Mouse (Mus musculus): ENCODE data around the gene Hoxa5.

Hoxa5 gene

DNA sequence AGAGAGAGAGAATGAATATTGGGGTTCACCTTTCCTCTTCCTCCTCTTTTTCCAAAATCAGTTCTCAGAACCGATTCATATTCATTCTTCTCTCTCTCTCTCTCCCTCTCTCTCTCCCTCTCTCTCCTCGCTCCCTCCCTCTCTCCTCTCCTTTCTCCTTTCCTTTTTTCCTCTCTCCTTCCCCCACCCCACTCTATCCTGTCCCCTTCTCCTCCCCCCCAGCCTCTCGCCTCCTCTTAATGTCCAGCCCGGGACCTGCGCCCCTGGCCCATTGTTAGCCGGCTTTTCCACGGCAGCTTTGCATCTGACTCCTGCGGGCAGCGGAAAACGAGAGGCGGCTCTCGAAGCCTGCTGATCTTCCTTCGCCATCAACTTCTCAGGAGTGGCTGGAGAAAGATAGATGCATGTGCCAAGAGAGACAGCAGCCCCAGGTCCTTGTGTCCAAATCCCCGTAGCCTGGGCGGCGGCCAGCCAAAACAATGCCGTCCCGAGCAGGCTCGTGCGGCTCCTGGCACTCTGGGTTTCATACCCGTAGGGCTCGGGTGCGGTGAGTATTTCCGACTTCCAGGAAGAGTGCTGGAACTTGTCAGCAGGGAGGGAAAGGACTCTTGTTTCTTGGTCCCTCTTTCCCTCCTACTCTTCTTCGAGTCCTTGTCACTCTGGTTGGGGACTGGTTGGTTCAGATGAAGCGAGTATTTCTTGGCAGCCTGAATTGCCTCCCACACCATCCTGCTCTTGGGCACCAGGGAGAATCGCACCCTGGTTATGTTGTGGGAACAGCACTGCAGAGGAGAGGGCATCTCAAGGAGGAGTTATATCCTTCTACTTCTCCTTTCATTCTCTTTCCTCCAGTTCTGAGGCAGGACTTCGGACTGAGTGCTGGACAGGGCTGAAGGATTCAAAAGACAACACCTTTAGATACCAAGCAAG, 38.7 kb downstream of the Hoxa5 start:
- DNase-seq (ENCODE audit: extremely low read depth, insufficient read length, low spot score): no peak

- no peak for DNase-seq (ENCODE audit: extremely low read depth, insufficient read length, low spot score)
Observed at GRCm38 (mm10) chr6:52164626-52165440, 39.6 kb downstream of the Hoxa5 start, which contains the start of gene Hoxa2. TSS of gene Hoxa2 (minus strand) at chr6:52164831.

- DNase-seq (ENCODE audit: extremely low read depth, insufficient read length, low spot score): no peak
Observed at GRCm38 (mm10) chr6:52164051-52164625, 40.2 kb downstream of the Hoxa5 start.

GRCm38 (mm10) chr6:52163366-52164031, 40.9 kb downstream of the Hoxa5 start:
- no peak for DNase-seq (ENCODE audit: extremely low read depth, insufficient read length, low spot score)

GRCm38 (mm10) chr6:52162611-52163365, 41.6 kb downstream of the Hoxa5 start:
- no peak for DNase-seq (ENCODE audit: extremely low read depth, insufficient read length, low spot score)

GRCm38 (mm10) chr6:52162093-52162380, 42.4 kb downstream of the Hoxa5 start:
- no peak for DNase-seq (ENCODE audit: extremely low read depth, insufficient read length, low spot score)

GRCm38 (mm10) chr6:52161336-52162092, 42.9 kb downstream of the Hoxa5 start:
- no peak for DNase-seq (ENCODE audit: extremely low read depth, insufficient read length, low spot score)

GRCm38 (mm10) chr6:52160511-52161335, 43.7 kb downstream of the Hoxa5 start:
- peak; percentile 50 for DNase-seq (ENCODE audit: extremely low read depth, insufficient read length, low spot score)

GRCm38 (mm10) chr6:52159979-52160378, 44.4 kb downstream of the Hoxa5 start:
- peak; percentile 67 for DNase-seq (ENCODE audit: extremely low read depth, insufficient read length, low spot score)

- peak; percentile 61 for DNase-seq (ENCODE audit: extremely low read depth, insufficient read length, low spot score)
Observed at GRCm38 (mm10) chr6:52159164-52159761, 45.1 kb downstream of the Hoxa5 start.

DNA sequence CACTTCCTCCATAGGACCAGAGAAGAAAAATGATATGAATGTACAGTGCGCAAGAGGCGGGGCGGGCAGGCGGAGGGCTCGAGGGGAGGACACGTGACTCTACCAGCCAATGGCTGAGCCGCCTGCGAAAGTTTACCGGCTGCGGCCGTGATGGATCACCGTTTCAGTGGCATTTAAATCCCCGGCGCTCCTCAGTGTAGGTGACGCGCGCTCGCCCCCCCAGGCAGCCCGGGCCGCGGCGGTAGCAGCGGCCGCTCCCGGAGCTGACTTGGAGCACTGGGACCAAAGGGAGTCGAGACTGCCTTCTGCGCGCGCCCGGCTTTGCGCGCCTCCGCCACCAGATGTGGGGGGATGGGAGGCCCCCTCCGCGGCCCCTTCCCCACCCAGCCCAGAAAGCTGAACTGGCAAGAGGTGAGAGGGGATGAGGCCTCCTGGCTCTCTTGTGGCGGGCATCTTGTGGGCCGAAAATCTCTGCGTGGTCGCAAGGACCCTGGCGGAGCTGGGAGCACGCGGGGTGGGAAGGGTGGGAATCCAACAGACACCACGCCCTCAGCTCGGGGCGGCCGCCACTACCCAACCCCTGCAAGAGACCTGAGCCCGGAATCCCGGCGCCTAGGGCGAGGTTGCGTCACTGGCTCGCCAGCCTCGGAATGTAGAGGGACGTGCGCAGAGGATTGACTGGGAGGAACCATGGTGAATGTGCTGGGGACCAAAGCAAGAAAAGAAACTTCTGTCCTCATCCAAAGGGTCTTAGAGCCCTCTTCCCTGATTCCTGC, 45.9 kb downstream of the Hoxa5 start, which contains the start of gene Hoxa1:
TSS of gene Hoxa1 (minus strand) at position 42 of the 776 bp plus-strand sequence.
- DNase-seq (ENCODE audit: extremely low read depth, insufficient read length, low spot score): peak; percentile 88

DNA sequence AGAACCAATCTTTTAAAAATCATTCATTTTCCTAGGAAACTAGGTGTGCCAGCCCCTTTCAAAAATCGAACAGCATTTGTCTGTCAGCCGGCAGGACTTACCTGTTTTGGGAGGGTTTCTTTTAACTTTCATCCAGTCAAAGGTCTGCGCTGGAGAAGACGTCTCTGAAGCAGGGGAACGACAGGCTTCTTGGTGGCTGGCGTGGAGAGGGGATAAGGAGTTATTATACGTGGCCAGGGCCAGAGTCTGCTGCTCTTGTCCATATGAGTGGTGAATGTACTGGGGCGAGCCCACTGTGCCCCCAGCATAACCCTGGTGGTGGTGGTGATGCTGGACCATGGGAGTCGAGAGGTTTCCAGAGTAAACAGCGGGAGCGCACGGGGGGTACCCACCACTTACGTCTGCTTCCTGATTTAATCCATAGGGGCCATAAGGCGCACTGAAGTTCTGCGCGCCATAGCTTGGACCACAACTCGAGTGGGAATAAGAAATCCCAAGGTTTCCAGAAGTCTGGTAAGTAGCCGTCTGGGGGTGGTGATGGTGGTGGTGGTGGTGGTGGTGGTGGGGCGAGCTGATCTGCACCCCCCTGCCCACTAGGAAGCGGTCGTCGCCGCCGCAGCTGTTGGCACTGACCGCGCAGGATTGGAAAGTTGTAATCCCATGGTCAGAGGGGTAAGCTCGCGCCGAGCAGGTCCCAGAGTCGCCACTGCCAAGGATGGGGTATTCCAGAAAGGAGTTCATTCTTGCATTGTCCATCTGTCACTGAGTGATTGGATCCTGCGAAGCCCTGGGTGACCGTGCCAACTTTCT, 46.7 kb downstream of the Hoxa5 start:
- no peak for DNase-seq (ENCODE audit: extremely low read depth, insufficient read length, low spot score)

DNA sequence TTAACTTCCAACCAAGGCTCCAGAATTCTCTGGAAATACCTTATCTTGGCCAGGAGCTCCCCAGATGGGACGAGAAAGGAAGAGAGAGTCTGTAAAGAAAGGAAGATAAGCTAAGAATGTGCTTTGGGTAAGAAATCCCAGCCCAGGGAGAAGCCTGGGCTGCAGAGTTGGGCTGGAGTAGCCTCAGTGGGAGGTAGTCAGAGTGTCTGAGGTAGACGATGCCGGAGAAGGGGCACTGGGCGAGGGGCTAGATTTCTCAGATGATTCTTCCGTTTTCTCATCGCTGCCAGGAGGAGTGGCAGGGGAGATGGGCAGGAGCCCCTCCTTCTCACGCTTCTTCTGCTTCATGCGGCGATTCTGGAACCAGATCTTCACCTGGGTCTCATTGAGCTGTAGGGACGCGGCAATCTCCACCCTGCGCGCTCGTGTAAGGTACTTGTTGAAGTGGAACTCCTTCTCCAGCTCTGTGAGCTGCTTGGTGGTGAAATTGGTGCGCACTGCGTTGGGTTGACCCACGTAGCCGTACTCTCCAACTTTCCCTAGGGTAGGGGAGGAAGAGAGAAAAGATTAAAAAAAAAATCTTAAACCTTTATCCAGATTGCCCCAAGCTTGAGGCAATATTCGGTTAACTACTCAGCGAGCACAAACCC, 47.7 kb downstream of the Hoxa5 start:
- no peak for DNase-seq (ENCODE audit: extremely low read depth, insufficient read length, low spot score)

- DNase-seq (ENCODE audit: extremely low read depth, insufficient read length, low spot score): no peak
Observed at GRCm38 (mm10) chr6:52155471-52155870, 48.9 kb downstream of the Hoxa5 start.

- no peak for DNase-seq (ENCODE audit: extremely low read depth, insufficient read length, low spot score)
Observed at GRCm38 (mm10) chr6:52154044-52154443, 50.3 kb downstream of the Hoxa5 start.

- no peak for DNase-seq (ENCODE audit: extremely low read depth, insufficient read length, low spot score)
Observed at GRCm38 (mm10) chr6:52153270-52153669, 51.1 kb downstream of the Hoxa5 start.
